Mouse (Mus musculus): ENCODE measurements around the gene Tgfbr2. TPM values are rescaled to one million over a fixed set of nuclear protein-coding genes. Genes with fewer than 3 reads are reported as not detected.
"Not testable (repeated sequence)": the region's sequence is repeated elsewhere in the genome, so short reads cannot be mapped to it uniquely, and the experiment has no call there.

The Tgfbr2 gene
- polyA plus RNA-seq, 1 experiment = 11.8 TPM

- Histone ChIP-seq H3K27ac (ENCODE audit: insufficient read depth, low read length) (no peak overlapping the region), H3K4me1 (ENCODE audit: control insufficient read depth, insufficient read depth, low read length) (no peaks in the 10 kb centered on the region), H3K4me3 (ENCODE audit: insufficient read depth, low read length) (no peak overlapping the region)
- TF ChIP-seq POLR2A (IDR thresholded peaks at IDR 0.05; ENCODE audit: extremely low read depth, insufficient read depth, low read length) (no peak), CTCF (IDR thresholded peaks at IDR 0.05; ENCODE audit: extremely low read depth, insufficient read depth, low read length) (no peak)
Observed at GRCm38 (mm10) chr9:116076946-116077345, 98.2 kb downstream of the Tgfbr2 start.

DNA sequence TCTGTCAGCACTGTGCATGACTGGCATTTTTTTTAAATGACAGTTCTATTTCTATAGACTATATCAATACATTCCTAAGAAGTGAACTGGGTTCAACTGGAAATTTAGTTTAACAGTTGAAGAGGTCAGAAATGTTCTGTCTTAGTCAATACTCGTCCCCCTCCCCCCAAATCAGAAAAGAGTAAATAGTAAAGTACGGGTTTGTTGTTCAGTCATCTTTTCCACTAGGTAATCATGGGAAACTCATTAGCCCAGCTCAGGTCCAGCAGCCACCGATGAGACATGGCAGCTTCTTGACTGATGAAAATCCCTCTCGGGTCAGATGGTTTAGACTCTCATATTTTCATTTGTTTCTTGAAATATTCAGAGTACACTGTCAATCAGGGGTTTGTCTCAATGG lies 99.0 kb downstream of the Tgfbr2 start:
- no peak overlapping the region for H3K27ac ChIP-seq (ENCODE audit: insufficient read depth, low read length)
- no peaks in the 10 kb centered on the region for H3K4me1 ChIP-seq (ENCODE audit: control insufficient read depth, insufficient read depth, low read length)
- no peak for TF ChIP-seq CTCF (IDR thresholded peaks at IDR 0.05; ENCODE audit: extremely low read depth, insufficient read depth, low read length)
- no peak for TF ChIP-seq POLR2A (IDR thresholded peaks at IDR 0.05; ENCODE audit: extremely low read depth, insufficient read depth, low read length)
- no peak overlapping the region for H3K4me3 ChIP-seq (ENCODE audit: insufficient read depth, low read length)

DNA sequence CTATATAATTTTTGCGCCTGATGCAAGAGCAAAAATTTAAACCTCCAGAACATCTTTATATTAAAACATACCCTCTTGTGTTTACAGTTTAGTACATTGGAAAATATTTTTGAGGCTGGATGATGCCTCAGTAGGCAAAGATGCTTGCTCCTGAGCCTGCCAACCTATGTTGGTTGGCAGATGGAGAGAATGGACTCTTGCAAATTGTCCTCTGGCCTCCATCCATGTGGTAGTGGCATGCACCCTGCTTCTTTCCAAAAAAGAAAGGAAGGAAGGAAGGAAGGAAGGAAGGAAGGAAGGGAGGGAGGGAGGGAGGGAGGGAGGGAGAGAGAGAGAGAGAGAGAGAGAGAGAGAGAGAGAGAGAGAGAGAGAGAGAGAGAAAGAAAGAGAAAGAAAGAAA lies 103.6 kb downstream of the Tgfbr2 start:
- H3K27ac ChIP-seq (ENCODE audit: insufficient read depth, low read length); H3K4me3 ChIP-seq (ENCODE audit: insufficient read depth, low read length); H3K4me1 ChIP-seq (ENCODE audit: control insufficient read depth, insufficient read depth, low read length): not testable (repeated sequence)

DNA sequence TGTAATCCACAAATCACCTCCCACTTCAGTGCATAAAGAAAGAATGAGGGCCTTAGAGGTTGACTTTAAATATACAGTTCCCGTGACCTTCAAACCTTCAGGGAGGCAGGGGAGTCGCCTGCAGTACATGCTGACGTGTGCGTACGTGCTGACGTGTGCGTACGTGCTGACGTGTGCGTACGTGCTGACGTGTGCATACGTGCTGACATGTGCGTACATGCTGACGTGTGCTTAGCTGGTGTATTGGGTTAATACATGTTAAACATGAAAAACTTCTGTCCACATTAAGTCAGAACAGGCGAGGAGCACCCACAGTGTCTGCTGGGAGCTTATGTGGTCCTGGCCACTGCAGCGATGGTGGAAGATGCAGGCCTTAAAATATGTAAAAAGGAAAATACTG lies 110.4 kb downstream of the Tgfbr2 start:
- H3K27ac ChIP-seq (ENCODE audit: insufficient read depth, low read length) = no peak overlapping the region
- no peaks in the 10 kb centered on the region for H3K4me1 ChIP-seq (ENCODE audit: control insufficient read depth, insufficient read depth, low read length)
- TF ChIP-seq POLR2A (IDR thresholded peaks at IDR 0.05; ENCODE audit: extremely low read depth, insufficient read depth, low read length) (no peak), CTCF (IDR thresholded peaks at IDR 0.05; ENCODE audit: extremely low read depth, insufficient read depth, low read length) (no peak)
- H3K4me3 ChIP-seq (ENCODE audit: insufficient read depth, low read length) = no peak overlapping the region

- no peak for TF ChIP-seq POLR2A (IDR thresholded peaks at IDR 0.05; ENCODE audit: extremely low read depth, insufficient read depth, low read length)
- peak; percentile 73 for TF ChIP-seq CTCF (IDR thresholded peaks at IDR 0.05; ENCODE audit: extremely low read depth, insufficient read depth, low read length)
- Histone ChIP-seq H3K4me1 (ENCODE audit: control insufficient read depth, insufficient read depth, low read length) (no peaks in the 10 kb centered on the region; the same call in 1 of the 2 replicates), H3K4me3 (ENCODE audit: insufficient read depth, low read length) (no peak overlapping the region), H3K27ac (ENCODE audit: insufficient read depth, low read length) (no peak overlapping the region)
Observed at GRCm38 (mm10) chr9:116060691-116061090, 114.5 kb downstream of the Tgfbr2 start.

- Histone ChIP-seq H3K4me1 (ENCODE audit: control insufficient read depth, insufficient read depth, low read length) (no peaks in the 10 kb centered on the region; the same call in 1 of the 2 replicates), H3K4me3 (ENCODE audit: insufficient read depth, low read length) (no peak overlapping the region), H3K27ac (ENCODE audit: insufficient read depth, low read length) (no peak overlapping the region)
- TF ChIP-seq CTCF (IDR thresholded peaks at IDR 0.05; ENCODE audit: extremely low read depth, insufficient read depth, low read length) = peak; percentile 47; the same call in 1 of the 2 replicates
- no peak for TF ChIP-seq POLR2A (IDR thresholded peaks at IDR 0.05; ENCODE audit: extremely low read depth, insufficient read depth, low read length)
Observed at GRCm38 (mm10) chr9:116059156-116059555, 116.0 kb downstream of the Tgfbr2 start.

DNA sequence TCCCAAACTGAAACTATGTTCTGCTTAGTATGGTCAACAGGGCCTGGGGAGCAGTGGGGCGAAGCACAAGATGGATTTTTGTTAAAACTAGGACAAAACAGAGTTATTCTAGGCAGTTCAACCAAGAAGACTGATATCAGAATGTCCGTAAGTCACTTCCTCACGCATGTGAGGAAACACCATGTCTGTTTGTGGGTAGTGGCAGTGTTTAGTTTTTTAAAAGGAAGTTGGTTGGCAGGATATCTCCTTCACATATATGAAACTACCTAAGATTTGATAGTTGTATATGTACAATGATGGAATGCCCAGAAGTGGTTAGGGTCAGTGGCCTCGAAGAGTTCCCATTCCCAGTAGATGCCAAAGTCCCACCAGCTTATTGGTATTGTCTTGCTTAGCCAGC lies 116.7 kb downstream of the Tgfbr2 start:
- Histone ChIP-seq H3K4me3 (ENCODE audit: insufficient read depth, low read length) (no peak overlapping the region), H3K4me1 (ENCODE audit: control insufficient read depth, insufficient read depth, low read length) (no peaks in the 10 kb centered on the region; the same call in 1 of the 2 replicates), H3K27ac (ENCODE audit: insufficient read depth, low read length) (no peak overlapping the region)
- TF ChIP-seq CTCF (IDR thresholded peaks at IDR 0.05; ENCODE audit: extremely low read depth, insufficient read depth, low read length) (no peak), POLR2A (IDR thresholded peaks at IDR 0.05; ENCODE audit: extremely low read depth, insufficient read depth, low read length) (no peak)

DNA sequence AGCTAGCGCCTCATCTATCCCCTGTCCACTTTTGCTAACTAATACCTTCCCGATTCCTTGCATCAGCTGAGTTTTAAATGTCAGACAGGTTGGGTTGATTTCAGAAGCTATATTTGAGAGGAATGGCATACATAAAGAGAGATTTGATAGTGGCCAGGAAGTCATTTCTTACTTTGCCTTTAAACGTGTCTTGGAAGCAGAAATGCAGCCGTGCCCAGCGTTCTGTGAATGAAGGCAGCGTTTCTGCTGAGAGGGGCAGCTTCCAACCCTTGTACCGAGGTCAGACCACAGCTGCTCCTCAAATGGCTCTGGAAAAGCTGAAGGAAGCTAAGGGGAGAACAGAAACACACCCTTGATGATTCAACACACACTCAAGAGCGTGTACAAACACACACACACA lies 121.2 kb downstream of the Tgfbr2 start:
- no peak for TF ChIP-seq POLR2A (IDR thresholded peaks at IDR 0.05; ENCODE audit: extremely low read depth, insufficient read depth, low read length)
- Histone ChIP-seq H3K4me1 (ENCODE audit: control insufficient read depth, insufficient read depth, low read length) (no peaks in the 10 kb centered on the region; the same call in 1 of the 2 replicates), H3K27ac (ENCODE audit: insufficient read depth, low read length) (no peak overlapping the region), H3K4me3 (ENCODE audit: insufficient read depth, low read length) (no peak overlapping the region)

- TF ChIP-seq POLR2A (IDR thresholded peaks at IDR 0.05; ENCODE audit: extremely low read depth, insufficient read depth, low read length) = no peak
- TF ChIP-seq CTCF (IDR thresholded peaks at IDR 0.05; ENCODE audit: extremely low read depth, insufficient read depth, low read length) = no peak
- Histone ChIP-seq H3K4me1 (ENCODE audit: control insufficient read depth, insufficient read depth, low read length) (no peaks in the 10 kb centered on the region), H3K27ac (ENCODE audit: insufficient read depth, low read length) (no peak overlapping the region), H3K4me3 (ENCODE audit: insufficient read depth, low read length) (no peak overlapping the region)
Observed at GRCm38 (mm10) chr9:116049985-116050384, 125.2 kb downstream of the Tgfbr2 start.

- H3K27ac ChIP-seq (ENCODE audit: insufficient read depth, low read length) = no peak overlapping the region
- TF ChIP-seq CTCF (IDR thresholded peaks at IDR 0.05; ENCODE audit: extremely low read depth, insufficient read depth, low read length) = peak; percentile 90
- no peak for TF ChIP-seq POLR2A (IDR thresholded peaks at IDR 0.05; ENCODE audit: extremely low read depth, insufficient read depth, low read length)
- H3K4me1 ChIP-seq (ENCODE audit: control insufficient read depth, insufficient read depth, low read length) = no peaks in the 10 kb centered on the region
- H3K4me3 ChIP-seq (ENCODE audit: insufficient read depth, low read length) = no peak overlapping the region
Observed at GRCm38 (mm10) chr9:116041787-116042186, 133.4 kb downstream of the Tgfbr2 start.

GRCm38 (mm10) chr9:116041369-116041768 lies 133.8 kb downstream of the Tgfbr2 start:
- Histone ChIP-seq H3K4me1 (ENCODE audit: control insufficient read depth, insufficient read depth, low read length) (no peaks in the 10 kb centered on the region), H3K4me3 (ENCODE audit: insufficient read depth, low read length) (no peak overlapping the region), H3K27ac (ENCODE audit: insufficient read depth, low read length) (no peak overlapping the region)
- no peak for TF ChIP-seq CTCF (IDR thresholded peaks at IDR 0.05; ENCODE audit: extremely low read depth, insufficient read depth, low read length)
- no peak for TF ChIP-seq POLR2A (IDR thresholded peaks at IDR 0.05; ENCODE audit: extremely low read depth, insufficient read depth, low read length)

DNA sequence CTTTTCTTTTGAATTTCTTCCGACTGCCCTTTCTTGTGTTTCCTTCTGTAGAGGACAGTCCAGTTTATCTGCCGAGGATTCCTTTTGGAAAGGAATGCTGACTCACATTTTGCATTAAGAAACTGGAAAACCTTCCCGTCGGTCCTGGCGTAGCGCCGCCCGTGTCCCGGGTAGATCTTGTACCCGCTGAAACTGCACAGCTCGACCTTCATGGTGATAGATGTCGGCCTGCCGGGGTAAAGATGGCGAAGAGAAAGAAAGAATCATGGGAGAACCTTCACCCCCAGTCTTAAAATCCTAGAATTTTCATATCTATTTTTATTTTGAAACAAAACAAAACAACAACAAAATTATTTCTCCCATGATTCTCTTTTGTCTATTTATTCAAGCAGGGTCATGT lies 134.3 kb downstream of the Tgfbr2 start:
- not testable (repeated sequence) for H3K4me1 ChIP-seq (ENCODE audit: control insufficient read depth, insufficient read depth, low read length); H3K27ac ChIP-seq (ENCODE audit: insufficient read depth, low read length); H3K4me3 ChIP-seq (ENCODE audit: insufficient read depth, low read length)

Measured in cortical plate, adult 2 months (tissue).